Mouse (Mus musculus) kidney, adult 9 months (tissue): ENCODE measurements around the gene Rhoj.
"Not testable (repeated sequence)": the region's sequence is repeated elsewhere in the genome, so short reads cannot be mapped to it uniquely, and the experiment has no call there.

Experiments used
- DNase-seq: peaks from one replicate; pipeline ENCODE4 v3.0.0; 2022

Gene Rhoj

DNA sequence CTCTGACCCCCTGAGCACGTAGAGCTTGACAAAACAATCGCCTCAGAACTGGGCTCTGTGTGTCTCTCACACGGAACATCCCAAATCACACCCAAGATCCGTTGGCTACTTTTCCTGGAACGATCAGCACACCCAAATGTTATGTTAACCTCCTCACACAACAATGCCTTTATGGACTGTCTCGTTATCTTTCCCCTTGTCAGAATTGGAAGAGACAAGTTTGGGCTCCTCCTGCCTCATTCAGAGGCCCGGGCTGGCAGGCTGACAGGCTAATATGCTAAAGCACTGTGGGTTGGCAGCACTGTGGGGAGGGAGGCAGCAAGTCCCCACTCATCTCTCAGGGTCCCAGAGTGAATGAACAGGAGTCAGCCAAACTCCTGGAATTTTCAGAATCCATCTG is 89.0 kb downstream of the Rhoj start:
- no peak for DNase-seq

DNA sequence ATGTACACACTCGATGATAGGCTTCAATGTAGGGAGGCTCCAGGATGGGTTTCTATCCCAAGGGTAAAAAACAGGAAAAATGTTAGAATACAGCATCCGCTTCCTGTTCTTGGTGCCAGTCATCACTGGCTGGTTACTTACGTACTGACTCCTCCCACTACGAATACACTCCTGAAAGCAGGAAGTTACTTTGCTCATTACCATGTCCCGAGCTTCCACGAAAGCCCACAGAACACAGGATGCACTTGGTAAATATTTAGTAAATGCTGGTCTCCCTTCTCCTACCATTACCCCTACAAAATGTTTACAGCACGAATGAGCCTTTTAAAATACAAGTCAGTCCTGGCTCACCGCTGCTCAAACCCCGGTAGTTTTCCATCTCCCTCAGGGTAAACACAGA is 104.8 kb downstream of the Rhoj start:
- DNase-seq, result peak; percentile 15

DNA sequence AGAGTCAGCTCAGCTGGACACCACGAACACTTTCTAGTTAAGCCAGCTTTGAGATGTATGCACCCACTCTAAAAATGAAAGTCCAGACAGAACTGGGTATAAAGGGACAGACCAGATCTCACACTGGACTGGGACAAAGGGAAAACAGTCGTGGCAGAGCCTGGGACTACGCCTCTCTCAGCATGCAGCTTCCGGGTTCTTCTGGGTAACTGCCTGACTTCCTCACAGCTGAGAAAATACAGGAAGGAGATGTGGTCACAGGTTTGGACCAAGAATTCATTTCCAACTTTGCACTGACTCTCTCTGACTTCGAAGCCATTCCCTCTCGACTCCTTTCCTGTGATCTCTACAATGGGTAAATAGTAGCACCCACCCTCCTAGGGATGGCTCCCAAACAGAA is 106.9 kb downstream of the Rhoj start:
- DNase-seq, result no peak

- DNase-seq, result no peak
Measured at GRCm38 (mm10) chr12:75416681-75417080, 108.6 kb downstream of the Rhoj start, which contains the start of gene Gphb5. TSS of gene Gphb5 (minus strand) at chr12:75416781.

GRCm38 (mm10) chr12:75424359-75424758 is 116.2 kb downstream of the Rhoj start:
- no peak for DNase-seq

GRCm38 (mm10) chr12:75424817-75425216 is 116.7 kb downstream of the Rhoj start:
- DNase-seq, result no peak

GRCm38 (mm10) chr12:75425882-75426281 is 117.8 kb downstream of the Rhoj start:
- no peak for DNase-seq

DNA sequence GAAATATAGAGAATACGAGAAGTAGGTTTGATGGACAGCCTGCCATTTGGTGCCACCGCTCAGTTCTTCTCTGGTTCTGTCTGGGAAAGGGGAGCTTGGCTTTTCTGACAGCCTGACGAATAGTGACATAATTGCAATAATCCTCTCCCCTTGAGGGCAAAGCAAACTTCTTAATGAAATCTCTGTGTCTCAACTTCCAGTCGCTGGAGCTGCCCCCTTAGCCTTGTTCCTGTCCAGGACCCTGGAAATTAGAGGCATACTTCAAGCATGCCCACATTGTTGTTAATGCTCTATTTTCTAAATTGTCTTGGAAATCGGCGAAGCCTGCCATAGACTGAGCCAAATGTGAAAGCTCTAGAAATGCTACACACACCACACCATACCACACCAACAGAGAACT is 120.6 kb downstream of the Rhoj start:
- DNase-seq, result no peak

- DNase-seq, result no peak
Measured at GRCm38 (mm10) chr12:75429685-75430396, 121.7 kb downstream of the Rhoj start.

GRCm38 (mm10) chr12:75432400-75432799 is 124.3 kb downstream of the Rhoj start:
- DNase-seq, result not testable (repeated sequence)

- no peak for DNase-seq
Measured at GRCm38 (mm10) chr12:75446245-75446644, 138.1 kb downstream of the Rhoj start.

DNA sequence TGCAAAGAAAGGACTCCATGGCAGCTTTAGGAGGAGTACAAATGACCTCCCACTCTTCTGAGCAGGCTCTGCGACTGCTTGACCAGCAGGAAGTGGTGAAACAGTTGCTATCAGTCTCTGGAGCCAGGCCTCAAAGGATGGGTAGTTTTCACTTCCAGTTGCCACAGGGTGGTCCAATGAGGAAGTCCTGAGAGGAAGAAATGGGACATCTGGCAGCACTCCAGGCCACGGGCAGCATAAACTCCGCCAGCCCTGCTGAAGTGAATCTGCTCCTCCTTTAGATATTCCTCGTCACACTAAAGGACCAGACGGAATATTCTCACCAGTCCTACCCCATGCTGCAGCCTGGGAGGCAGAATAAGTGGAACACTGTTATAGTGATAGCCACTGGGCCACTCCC is 140.8 kb downstream of the Rhoj start:
- peak; percentile 40 for DNase-seq

DNA sequence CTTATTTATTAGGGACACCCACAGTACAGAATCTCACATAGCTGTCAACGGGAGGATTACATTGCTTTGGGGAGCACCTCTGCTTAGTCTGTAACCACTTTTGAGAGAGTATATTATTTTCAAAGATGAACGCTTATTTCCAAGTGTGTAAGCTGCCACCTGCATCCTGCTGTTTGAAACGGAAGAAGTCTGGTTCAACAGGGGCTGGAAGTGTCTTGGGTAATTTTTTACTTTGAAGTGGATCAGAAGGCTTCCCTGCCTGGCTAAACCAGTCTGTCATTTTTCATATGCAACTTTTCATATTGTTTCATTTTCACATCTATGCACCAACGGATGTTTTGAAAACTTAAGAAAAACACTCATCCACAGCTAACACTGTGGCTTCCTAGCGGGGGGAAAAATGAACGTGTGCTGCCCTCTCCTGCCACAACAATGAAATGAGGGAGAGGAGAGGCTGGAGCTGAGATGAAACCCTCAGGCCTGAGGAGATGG is 141.4 kb downstream of the Rhoj start:
- DNase-seq, result no peak

- DNase-seq, result no peak
Measured at GRCm38 (mm10) chr12:75450011-75450410, 141.9 kb downstream of the Rhoj start.

- no peak for DNase-seq
Measured at GRCm38 (mm10) chr12:75450592-75450991, 142.5 kb downstream of the Rhoj start.
